Mouse (Mus musculus) forebrain, embryonic 16.5 days (tissue): Measurements from ENCODE around the gene Armc7. TPM values are rescaled to one million over a fixed set of nuclear protein-coding genes. Genes with fewer than 3 reads are reported as not detected.

Experiments used
- ATAC-seq: fragments of 200-750 bp; cut with Nextera tagmentation; 2 replicates; pipeline ENCODE4 v1.8.0; 2017; ENCODE audit warnings: mild to moderate bottlenecking, moderate library complexity
- H3K27ac ChIP-seq: fragments of 300-500 bp; sonication (generic); 2 replicates; pipeline ENCODE4 v1.5.1; 2014; ENCODE audit warnings: low read length, control low read depth
- H3K27me3 ChIP-seq: fragments of 300-500 bp; sonication (generic); replicated peaks from 2 replicates; pipeline ENCODE4 v1.6.1; 2014; ENCODE audit warnings: low read length; ENCODE audit not compliant: control insufficient read depth, insufficient read depth
- H3K36me3 ChIP-seq: fragments of 300-500 bp; sonication (generic); 2 replicates; pipeline ENCODE4 v1.6.1; 2014; ENCODE audit not compliant: control insufficient read depth, insufficient read depth
- H3K4me1 ChIP-seq: fragments of 300-500 bp; sonication (generic); replicated peaks from 2 replicates; pipeline ENCODE4 v1.6.1; 2014; ENCODE audit warnings: low read length; ENCODE audit not compliant: control insufficient read depth, insufficient read depth
- H3K4me2 ChIP-seq: fragments of 300-500 bp; sonication (generic); 2 replicates; pipeline ENCODE4 v1.6.1; 2014; ENCODE audit warnings: mild to moderate bottlenecking, low read length, control low read depth
- H3K4me3 ChIP-seq: fragments of 300-500 bp; sonication (generic); replicated peaks from 2 replicates; pipeline ENCODE4 v1.5.1; 2014; ENCODE audit warnings: mild to moderate bottlenecking, low read length, control low read depth
- H3K9ac ChIP-seq: fragments of 300-500 bp; sonication (generic); replicated peaks from 2 replicates; pipeline ENCODE4 v1.6.1; 2014; ENCODE audit warnings: low read depth, low read length, control low read depth
- H3K9me3 ChIP-seq: fragments of 300-500 bp; sonication (generic); 2 replicates; pipeline ENCODE4 v1.6.1; 2016; ENCODE audit warnings: low read length; ENCODE audit not compliant: control insufficient read depth
- WGBS: fragments of 180-500 bp; shearing (Covaris S2); extraction: QIAGEN DNeasy Blood & Tissue Kit; methylation state at CpG from one replicate; pipeline ENCODE4 v1.1.7; 2014; 5-methylcytosine and 5-hydroxymethylcytosine counted together
- polyA plus RNA-seq: library from polyadenylated mRNA; unstranded; fragments of >200 nt; fragmentation: Nextera tagmentation; extraction: Ambion mirVana; gene quantifications from 2 replicates; pipeline ENCODE4 v1.2.1, GENCODE M21; 2015

The Armc7 gene
- polyA plus RNA-seq, 1 experiment from 2014 or later = 17.3 TPM

DNA sequence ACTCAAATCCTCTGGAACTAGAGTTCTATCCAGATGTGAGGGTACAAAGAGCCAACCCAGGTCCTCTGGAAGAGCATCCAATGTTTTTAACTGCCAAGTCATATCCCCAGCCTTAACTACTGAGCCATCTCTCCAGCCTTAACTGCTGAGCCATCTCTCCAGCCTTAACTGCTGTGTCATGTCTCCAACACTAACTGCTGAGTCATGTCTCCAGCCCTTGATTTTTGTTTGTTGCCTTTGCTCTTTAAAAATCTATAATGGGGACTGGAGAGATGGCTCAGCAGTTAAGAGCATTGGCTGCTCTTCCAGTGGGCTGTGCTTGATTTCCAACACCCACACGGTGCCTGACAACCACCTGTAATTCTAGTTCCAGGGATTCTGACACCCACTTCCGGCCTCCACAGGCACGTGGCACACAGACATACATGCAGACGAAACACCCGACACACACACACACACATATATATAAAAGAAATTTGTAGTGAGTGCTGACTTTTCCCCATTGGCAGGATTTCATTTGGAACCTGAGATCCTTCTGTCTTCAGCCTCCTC lies 37.8 kb upstream of the Armc7 start:
- Histone ChIP-seq H3K4me3 (no peak overlapping the region), H3K9me3 (no peaks in the 10 kb centered on the region), H3K9ac (no peak overlapping the region), H3K36me3 (no peaks in the 10 kb centered on the region), H3K4me1 (peaks cover 10% of the 10 kb centered on the region), H3K27me3 (no peaks in the 10 kb centered on the region), H3K4me2 (no peak overlapping the region), H3K27ac (no peak overlapping the region)
- ATAC-seq = no peak
- 83% methylated on average over 5 of the region's 5 CpGs for WGBS

DNA sequence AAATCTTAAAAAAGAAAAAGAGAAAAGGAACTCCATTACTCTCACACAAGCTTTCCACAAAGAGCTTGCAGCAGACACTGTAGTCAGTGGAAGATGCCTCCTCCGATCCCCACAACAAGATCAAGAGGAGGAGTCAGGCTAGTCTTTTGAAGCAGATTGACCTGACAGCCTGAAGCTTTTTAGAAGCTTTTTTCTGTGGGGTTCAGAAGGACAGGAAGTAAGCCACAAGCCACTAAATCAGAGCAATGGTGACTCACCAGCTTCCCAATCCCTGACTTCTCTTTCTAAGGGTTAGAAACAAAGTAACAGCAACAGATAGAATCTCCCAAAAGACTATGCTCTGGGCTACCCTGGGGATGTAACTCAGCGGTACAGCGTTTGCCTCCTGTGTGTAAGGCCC lies 36.1 kb upstream of the Armc7 start:
- ATAC-seq = no peak
- H3K4me2 ChIP-seq = no peak overlapping the region
- 89% methylated on average over 3 of the region's 3 CpGs for WGBS
- H3K9me3 ChIP-seq = no peaks in the 10 kb centered on the region
- H3K4me1 ChIP-seq = peaks cover 10% of the 10 kb centered on the region
- H3K4me3 ChIP-seq = no peak overlapping the region
- no peaks in the 10 kb centered on the region for H3K27me3 ChIP-seq
- no peak overlapping the region for H3K9ac ChIP-seq
- H3K27ac ChIP-seq = no peak overlapping the region
- no peaks in the 10 kb centered on the region for H3K36me3 ChIP-seq

DNA sequence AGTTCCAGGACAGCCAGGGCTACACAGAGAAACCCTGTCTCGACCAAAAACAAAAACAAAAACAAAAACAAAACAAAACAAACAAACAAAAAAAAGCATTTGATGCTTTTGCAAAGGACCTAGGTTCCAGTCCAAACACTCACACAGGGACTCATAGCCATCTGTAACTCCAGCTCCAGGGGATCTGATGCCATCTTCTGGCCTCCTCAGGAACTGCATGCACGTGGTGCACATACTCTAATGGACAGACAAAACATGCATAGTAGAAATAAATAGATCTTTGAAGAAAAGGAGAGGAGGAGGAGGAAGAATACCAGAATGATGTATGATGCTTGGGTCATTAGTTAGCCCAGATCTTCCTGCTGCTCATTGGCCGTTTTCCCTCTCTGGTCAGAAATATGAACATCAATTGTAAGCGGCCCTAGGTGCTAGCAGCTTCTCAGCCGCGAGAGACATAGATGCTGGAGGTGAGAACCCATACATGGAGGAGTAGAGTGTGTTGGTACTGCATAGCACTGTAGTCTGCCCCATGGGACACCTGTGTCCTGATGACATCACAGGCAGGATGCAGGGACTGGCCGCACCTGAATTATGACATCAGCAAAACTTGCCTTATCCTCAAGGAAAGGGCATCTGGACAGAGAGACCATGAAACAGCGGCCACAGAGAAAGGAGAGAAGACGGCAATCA lies 35.4 kb upstream of the Armc7 start, which contains the start of gene Trim80:
Gene Trim80, plus strand, starts transcription at position 640 of the 690 bp plus-strand sequence.
- no peak for ATAC-seq
- Histone ChIP-seq H3K4me2 (no peak within 1 kb of the TSS), H3K4me1 (peaks cover 10% of the 10 kb centered on the region), H3K27me3 (no peaks in the 10 kb centered on the region), H3K27ac (no peak within 1 kb of the TSS), H3K4me3 (no peak within 1 kb of the TSS), H3K9me3 (no peaks in the 10 kb centered on the region), H3K36me3 (no peaks in the 10 kb centered on the region), H3K9ac (no peak within 1 kb of the TSS)
- WGBS = 95% methylated on average over 9 of the region's 9 CpGs

DNA sequence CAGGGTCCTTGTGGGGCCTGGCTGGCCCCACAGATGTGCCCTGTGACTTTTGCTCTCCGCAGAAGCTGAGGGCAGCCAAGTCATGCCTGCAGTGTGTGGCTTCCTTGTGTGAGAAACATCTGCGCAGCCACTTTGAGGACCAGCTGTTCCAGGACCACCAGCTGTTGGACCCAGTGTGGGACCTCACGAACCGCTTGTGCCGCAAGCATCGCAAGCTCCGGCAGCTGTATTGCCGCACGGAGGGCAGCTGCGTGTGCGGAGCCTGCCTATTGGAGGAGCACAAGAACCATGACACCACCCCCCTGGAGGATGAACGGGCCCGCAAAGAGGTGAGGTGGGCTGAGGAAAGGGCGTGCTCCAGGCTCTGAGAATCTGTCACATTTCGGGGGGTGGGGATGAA lies 34.0 kb upstream of the Armc7 start:
- 56% methylated on average over 15 of the region's 15 CpGs for WGBS
- Histone ChIP-seq H3K9me3 (no peaks in the 10 kb centered on the region), H3K36me3 (no peaks in the 10 kb centered on the region), H3K4me2 (no peak overlapping the region), H3K4me3 (no peak overlapping the region), H3K9ac (no peak overlapping the region), H3K27me3 (no peaks in the 10 kb centered on the region), H3K4me1 (no peaks in the 10 kb centered on the region), H3K27ac (no peak overlapping the region)
- no peak for ATAC-seq

DNA sequence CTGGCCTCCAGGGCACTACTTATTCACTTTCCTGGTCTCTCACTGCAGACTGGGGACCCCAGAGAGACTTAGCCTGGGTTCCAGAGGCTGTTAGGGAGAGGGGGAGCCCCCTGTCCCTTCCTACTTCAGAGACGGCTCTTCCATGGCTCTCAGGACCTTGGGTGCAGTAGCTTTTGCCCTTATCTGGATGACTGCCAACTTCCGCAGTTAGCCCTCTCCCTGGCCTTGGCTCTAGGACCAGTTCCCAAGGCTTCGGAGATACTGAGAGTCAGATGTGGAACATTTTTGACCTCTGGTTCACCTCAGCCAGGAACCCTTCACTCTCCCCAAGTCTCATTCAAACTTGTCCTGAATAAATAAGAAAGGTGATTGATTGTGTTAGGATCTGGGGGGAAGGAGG lies 28.6 kb upstream of the Armc7 start:
- Histone ChIP-seq H3K9me3 (no peaks in the 10 kb centered on the region), H3K9ac (no peak overlapping the region), H3K36me3 (no peaks in the 10 kb centered on the region), H3K4me1 (no peaks in the 10 kb centered on the region), H3K4me2 (no peak overlapping the region), H3K27ac (no peak overlapping the region), H3K4me3 (no peak overlapping the region), H3K27me3 (no peaks in the 10 kb centered on the region)
- no peak for ATAC-seq
- WGBS = 79% methylated on average over 3 of the region's 3 CpGs

DNA sequence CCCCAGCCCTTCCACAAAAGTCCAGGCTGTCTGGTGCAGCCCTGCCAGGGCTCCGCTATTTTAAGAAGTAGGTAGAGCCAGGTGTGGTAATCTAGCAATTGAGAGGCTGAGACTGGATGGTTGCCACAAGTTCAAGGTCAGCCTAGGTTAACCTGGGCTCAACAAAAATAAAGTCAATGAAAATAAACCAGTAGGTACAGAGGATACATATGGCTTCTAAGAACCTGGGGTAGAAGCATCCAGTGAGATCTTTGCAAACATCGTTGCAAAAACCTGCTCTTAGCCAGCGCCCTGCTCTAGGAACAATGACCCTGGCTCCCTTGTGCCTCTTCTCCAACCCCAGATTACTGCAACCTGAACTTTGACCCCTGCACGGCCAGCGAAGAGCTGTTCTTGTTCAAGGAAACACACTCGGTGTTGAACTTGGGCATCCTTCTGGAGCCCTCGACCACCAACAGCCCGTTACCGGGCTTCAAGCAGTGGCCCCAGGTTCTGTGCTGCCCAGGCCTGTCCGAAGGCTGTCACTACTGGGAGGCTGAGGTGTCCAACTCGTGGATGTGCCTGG lies 28.1 kb upstream of the Armc7 start:
- no peak overlapping the region for H3K4me2 ChIP-seq
- no peaks in the 10 kb centered on the region for H3K27me3 ChIP-seq
- H3K36me3 ChIP-seq = no peaks in the 10 kb centered on the region
- H3K9me3 ChIP-seq = no peaks in the 10 kb centered on the region
- no peaks in the 10 kb centered on the region for H3K4me1 ChIP-seq
- ATAC-seq = no peak
- H3K9ac ChIP-seq = no peak overlapping the region
- WGBS = 88% methylated on average over 11 of the region's 11 CpGs
- no peak overlapping the region for H3K4me3 ChIP-seq
- no peak overlapping the region for H3K27ac ChIP-seq

DNA sequence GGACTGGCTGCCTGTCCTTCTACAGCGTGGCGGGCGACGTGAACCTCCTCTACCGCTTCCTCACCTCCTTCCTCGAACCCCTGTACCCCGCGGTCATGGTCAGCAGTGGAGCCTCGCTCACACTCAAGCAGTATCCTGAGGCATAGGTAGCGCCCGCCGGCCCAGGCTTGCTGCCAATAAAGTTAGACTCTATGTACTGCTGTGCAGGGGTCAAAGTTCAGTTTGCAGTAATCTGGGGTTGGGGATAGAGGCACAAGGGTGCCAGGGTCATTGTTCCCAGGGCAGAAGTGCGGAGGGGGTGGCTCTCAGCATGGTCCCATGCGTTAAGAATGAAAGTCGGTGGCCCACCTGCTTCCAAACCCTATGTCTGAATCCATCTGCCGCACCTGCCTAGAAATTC lies 27.4 kb upstream of the Armc7 start:
- Histone ChIP-seq H3K4me1 (no peaks in the 10 kb centered on the region), H3K4me2 (no peak overlapping the region), H3K27me3 (no peaks in the 10 kb centered on the region), H3K4me3 (no peak overlapping the region), H3K36me3 (no peaks in the 10 kb centered on the region), H3K27ac (no peak overlapping the region), H3K9ac (no peak overlapping the region), H3K9me3 (no peaks in the 10 kb centered on the region)
- ATAC-seq = no peak
- WGBS = 88% methylated on average over 16 of the region's 16 CpGs

DNA sequence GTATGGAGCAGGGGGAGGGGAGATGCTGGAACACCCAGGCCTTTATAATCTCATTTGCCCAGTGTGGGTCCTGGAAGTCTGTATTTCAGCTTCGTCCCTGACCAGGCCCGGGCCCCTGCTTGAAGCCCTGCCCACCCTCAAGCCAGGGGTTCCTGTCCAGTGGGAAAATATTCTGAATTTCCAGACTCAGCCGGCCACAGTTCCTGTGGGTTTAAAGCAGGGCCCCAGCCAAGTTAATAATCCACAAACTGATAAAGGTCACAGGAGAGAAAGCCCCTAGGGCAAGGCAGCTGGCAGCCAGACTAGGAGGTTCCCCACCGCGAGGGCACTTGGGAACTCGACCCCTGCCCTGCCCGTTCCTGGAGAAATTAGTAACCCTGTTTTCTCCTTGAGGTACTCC lies 26.5 kb upstream of the Armc7 start:
- Histone ChIP-seq H3K4me1 (no peaks in the 10 kb centered on the region), H3K27me3 (no peaks in the 10 kb centered on the region), H3K27ac (no peak overlapping the region), H3K9me3 (no peaks in the 10 kb centered on the region), H3K9ac (no peak overlapping the region), H3K4me2 (no peak overlapping the region), H3K36me3 (no peaks in the 10 kb centered on the region), H3K4me3 (no peak overlapping the region)
- WGBS = 79% methylated on average over 7 of the region's 7 CpGs
- ATAC-seq = no peak

DNA sequence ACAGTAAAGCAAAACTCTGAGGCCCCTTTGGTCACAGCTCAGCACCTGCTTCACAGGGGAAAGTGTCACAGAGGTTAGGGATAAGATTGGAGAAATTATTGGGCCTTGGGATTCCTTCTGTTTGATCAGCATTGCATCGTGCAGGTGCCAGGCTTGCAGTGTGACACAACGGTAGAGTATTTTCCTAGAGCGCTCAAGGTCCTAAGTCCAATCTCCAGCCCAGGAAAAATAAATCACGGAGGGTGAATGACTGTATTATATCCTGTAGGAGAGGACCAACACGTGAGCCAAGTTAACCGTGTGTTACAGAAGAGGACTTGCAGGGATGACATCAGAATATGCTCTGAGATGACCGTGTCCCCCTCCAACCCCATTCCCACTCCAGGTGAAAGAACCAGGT lies 25.3 kb upstream of the Armc7 start:
- H3K36me3 ChIP-seq = no peaks in the 10 kb centered on the region
- H3K4me1 ChIP-seq = no peaks in the 10 kb centered on the region
- no peaks in the 10 kb centered on the region for H3K27me3 ChIP-seq
- WGBS = 93% methylated on average over 7 of the region's 7 CpGs
- ATAC-seq = no peak
- H3K9me3 ChIP-seq = no peaks in the 10 kb centered on the region
- no peak overlapping the region for H3K27ac ChIP-seq
- no peak overlapping the region for H3K9ac ChIP-seq
- H3K4me2 ChIP-seq = no peak overlapping the region
- H3K4me3 ChIP-seq = no peak overlapping the region
